Mouse (Mus musculus) CH12.LX (cell line): Measurements from ENCODE around the gene Pofut1.

Source experiments
- MAX ChIP-seq: IDR thresholded peaks from 2 replicates; pipeline ENCODE4 v1.6.1; 2011; ENCODE audit warnings: low read length, improper control_type of control experiment
- PAX5 ChIP-seq: IDR thresholded peaks from 2 replicates; pipeline ENCODE4 v1.6.1; 2012; ENCODE audit warnings: low read length, inconsistent platforms, mixed read lengths
- TBP ChIP-seq: conservative IDR thresholded peaks from 2 replicates; pipeline ENCODE4 v1.6.1; 2011; ENCODE audit warnings: low read depth, low read length, improper control_type of control experiment

- TF ChIP-seq MAX (no peak), PAX5 (no peak), TBP (no peak)
Observed at GRCm38 (mm10) chr2:153259030-153259863, 17.9 kb downstream of the Pofut1 start.
